Mouse (Mus musculus): ENCODE measurements around the gene Gm17728. TPM values are rescaled to one million over a fixed set of nuclear protein-coding genes. Genes with fewer than 3 reads are reported as not detected.

Gm17728 gene
- total and polyA plus RNA-seq, 3 experiments: 3.2 TPM; not detected in 2

- Histone ChIP-seq H3K4me1 (ENCODE audit: control insufficient read depth in 1 of 2, insufficient read depth in 2 of 2, low read length in 2 of 2) (no peaks in the 10 kb centered on the region), H3K27ac (ENCODE audit: control insufficient read depth, low read depth, low read length) (no peak overlapping the region), H3K36me3 (ENCODE audit: control insufficient read depth in 1 of 2, insufficient read depth in 2 of 2, low read length in 2 of 2) (no peaks in the 10 kb centered on the region), H3K27me3 (ENCODE audit: control insufficient read depth in 1 of 2, insufficient read depth in 2 of 2, low read length in 2 of 2) (no peaks in the 10 kb centered on the region), H3K4me3 (ENCODE audit: control insufficient read depth in 1 of 2, insufficient read depth in 1 of 2, low read depth in 2 of 2, low read length in 2 of 2) (no peak overlapping the region), H3K9me3 (replicated peaks; ENCODE audit: insufficient read depth, low read length) (no peaks in the 10 kb centered on the region), H3K79me2 (ENCODE audit: control insufficient read depth, insufficient read depth, low read length, poor library complexity) (no peaks in the 10 kb centered on the region), H3K9ac (ENCODE audit: control insufficient read depth, low read depth, low read length, poor library complexity, severe bottlenecking) (no peak overlapping the region)
- DNase-seq (ENCODE audit: low read depth, low spot score): no peak
- TF ChIP-seq MAZ (IDR thresholded peaks at IDR 0.05; ENCODE audit: low read depth, low read length) (no peak), TAL1 (IDR thresholded peaks at IDR 0.05; ENCODE audit: low read length) (no peak), MEF2A (IDR thresholded peaks at IDR 0.05; ENCODE audit: extremely low read depth, insufficient replicate concordance, low read depth, low read length, poor library complexity, severe bottlenecking) (no peak), HCFC1 (IDR thresholded peaks at IDR 0.05; ENCODE audit: low read depth, low read length) (no peak)
These were observed 17.9 kb upstream of the Gm17728 start for GRCm38 (mm10) chr17:9403991-9404390.

- Histone ChIP-seq H3K79me2 (ENCODE audit: control insufficient read depth, insufficient read depth, low read length, poor library complexity) (no peaks in the 10 kb centered on the region), H3K36me3 (ENCODE audit: control insufficient read depth in 1 of 2, insufficient read depth in 2 of 2, low read length in 2 of 2) (no peaks in the 10 kb centered on the region), H3K9ac (ENCODE audit: control insufficient read depth, low read depth, low read length, poor library complexity, severe bottlenecking) (no peak overlapping the region), H3K27ac (ENCODE audit: control insufficient read depth, low read depth, low read length) (no peak overlapping the region), H3K4me1 (ENCODE audit: control insufficient read depth in 1 of 2, insufficient read depth in 2 of 2, low read length in 2 of 2) (no peaks in the 10 kb centered on the region), H3K4me3 (ENCODE audit: control insufficient read depth in 1 of 2, insufficient read depth in 1 of 2, low read depth in 2 of 2, low read length in 2 of 2) (no peak overlapping the region), H3K27me3 (ENCODE audit: control insufficient read depth in 1 of 2, insufficient read depth in 2 of 2, low read length in 2 of 2) (no peaks in the 10 kb centered on the region), H3K9me3 (replicated peaks; ENCODE audit: insufficient read depth, low read length) (no peaks in the 10 kb centered on the region)
- no peak for DNase-seq (ENCODE audit: low read depth, low spot score)
- TF ChIP-seq MAX (IDR thresholded peaks at IDR 0.05; ENCODE audit: low read length) (no peak), POLR2AphosphoS5 (IDR thresholded peaks at IDR 0.05; ENCODE audit: borderline replicate concordance, low read depth, low read length) (no peak), TAL1 (IDR thresholded peaks at IDR 0.05; ENCODE audit: low read length) (no peak), KAT2A (conservative IDR thresholded peaks at IDR 0.05; ENCODE audit: low read depth, low read length) (no peak), ZC3H11A (IDR thresholded peaks at IDR 0.05; ENCODE audit: low read depth, low read length) (no peak), JUND (IDR thresholded peaks at IDR 0.05; ENCODE audit: low read depth, low read length) (no peak), MAZ (IDR thresholded peaks at IDR 0.05; ENCODE audit: low read depth, low read length) (no peak), HCFC1 (IDR thresholded peaks at IDR 0.05; ENCODE audit: low read depth, low read length) (no peak), ETS1 (IDR thresholded peaks at IDR 0.05; ENCODE audit: low read depth, low read length) (no peak), BHLHE40 (IDR thresholded peaks at IDR 0.05; ENCODE audit: borderline replicate concordance, low read depth, low read length) (no peak), USF2 (IDR thresholded peaks at IDR 0.05; ENCODE audit: borderline replicate concordance in 1 of 2, insufficient read depth in 1 of 2, low read depth in 1 of 2, low read length in 2 of 2) (no peak), ZNF384 (IDR thresholded peaks at IDR 0.05; ENCODE audit: low read depth, low read length) (no peak), MAFK (IDR thresholded peaks at IDR 0.05; ENCODE audit: borderline replicate concordance, low read depth, low read length) (no peak), GATA1 (IDR thresholded peaks at IDR 0.05; ENCODE audit: low read depth, low read length) (no peak), CHD1 (IDR thresholded peaks at IDR 0.05; ENCODE audit: low read depth, low read length) (no peak)
These were observed 14.2 kb upstream of the Gm17728 start for GRCm38 (mm10) chr17:9407640-9408039.
